Mouse (Mus musculus): ENCODE data around the gene Hmgn3.
"Not testable (repeated sequence)": the region's sequence is repeated elsewhere in the genome, so short reads cannot be mapped to it uniquely, and the experiment has no call there.

Gene Hmgn3

GRCm38 (mm10) chr9:83146446-83147188 lies at the start of gene Hmgn3:
Gene Hmgn3 (minus strand): TSS chr9:83146685.
- in situ Hi-C loops (cut with MboI, MseI): no loop called here

- in situ Hi-C loops (cut with MboI, MseI): loop anchor here in 1 of 2 experiments (25.0 kb wide), 1 partner anchor 417 kb away; no protein-coding TSS in a partner anchor
These were observed 49.3 kb upstream of the Hmgn3 start for GRCm38 (mm10) chr9:83195765-83196164.

GRCm38 (mm10) chr9:83195007-83195406 lies 48.5 kb upstream of the Hmgn3 start:
- in situ Hi-C loops (cut with MboI, MseI): loop anchor here in 1 of 2 experiments (25.0 kb wide), 1 partner anchor 417 kb away; no protein-coding TSS in a partner anchor

GRCm38 (mm10) chr9:83187752-83188151 lies 41.3 kb upstream of the Hmgn3 start:
- in situ Hi-C loops (cut with MboI, MseI): loop anchor here in 1 of 2 experiments (25.0 kb wide), 1 partner anchor 425 kb away; no protein-coding TSS in a partner anchor

GRCm38 (mm10) chr9:83145591-83146445 lies 667 bp downstream of the Hmgn3 start:
- in situ Hi-C loops (cut with MboI, MseI): no loop called here

- in situ Hi-C loops (cut with MboI, MseI): no loop called here
These were observed 16.7 kb downstream of the Hmgn3 start for GRCm38 (mm10) chr9:83129831-83130230.

- in situ Hi-C loops (cut with MboI, MseI): no loop called here
These were observed 18.6 kb downstream of the Hmgn3 start for GRCm38 (mm10) chr9:83127840-83128239.

GRCm38 (mm10) chr9:83126482-83126881 lies 20.0 kb downstream of the Hmgn3 start:
- in situ Hi-C loops (cut with MboI, MseI): not testable (repeated sequence)

- in situ Hi-C loops (cut with MboI, MseI): no loop called here
These were observed 27.3 kb downstream of the Hmgn3 start for GRCm38 (mm10) chr9:83119211-83119610.

GRCm38 (mm10) chr9:83117486-83117885 lies 29.0 kb downstream of the Hmgn3 start:
- in situ Hi-C loops (cut with MboI, MseI): no loop called here

- in situ Hi-C loops (cut with MboI, MseI): no loop called here
These were observed 29.6 kb downstream of the Hmgn3 start for GRCm38 (mm10) chr9:83116774-83117474.

- in situ Hi-C loops (cut with MboI, MseI): no loop called here
These were observed 30.8 kb downstream of the Hmgn3 start for GRCm38 (mm10) chr9:83115676-83116075.

- in situ Hi-C loops (cut with MboI, MseI): no loop called here
These were observed 32.7 kb downstream of the Hmgn3 start for GRCm38 (mm10) chr9:83113800-83114217.

GRCm38 (mm10) chr9:83112305-83112768 lies 34.1 kb downstream of the Hmgn3 start:
- in situ Hi-C loops (cut with MboI, MseI): no loop called here

- in situ Hi-C loops (cut with MboI, MseI): no loop called here
These were observed 34.7 kb downstream of the Hmgn3 start for GRCm38 (mm10) chr9:83111789-83112188.

GRCm38 (mm10) chr9:83111117-83111686 lies 35.3 kb downstream of the Hmgn3 start:
- in situ Hi-C loops (cut with MboI, MseI): no loop called here

GRCm38 (mm10) chr9:83110406-83111116 lies 35.9 kb downstream of the Hmgn3 start:
- in situ Hi-C loops (cut with MboI, MseI): no loop called here

- in situ Hi-C loops (cut with MboI, MseI): no loop called here
These were observed 36.8 kb downstream of the Hmgn3 start for GRCm38 (mm10) chr9:83109705-83110104.

GRCm38 (mm10) chr9:83108821-83109220 lies 37.7 kb downstream of the Hmgn3 start:
- in situ Hi-C loops (cut with MboI, MseI): no loop called here

- in situ Hi-C loops (cut with MboI, MseI): no loop called here
These were observed 42.7 kb downstream of the Hmgn3 start for GRCm38 (mm10) chr9:83103785-83104184.

- in situ Hi-C loops (cut with MboI, MseI): no loop called here
These were observed 44.8 kb downstream of the Hmgn3 start for GRCm38 (mm10) chr9:83101691-83102090.
